Comparison of ENCODE assay signal across 9 mouse cellular contexts in the genomic region with DNA sequence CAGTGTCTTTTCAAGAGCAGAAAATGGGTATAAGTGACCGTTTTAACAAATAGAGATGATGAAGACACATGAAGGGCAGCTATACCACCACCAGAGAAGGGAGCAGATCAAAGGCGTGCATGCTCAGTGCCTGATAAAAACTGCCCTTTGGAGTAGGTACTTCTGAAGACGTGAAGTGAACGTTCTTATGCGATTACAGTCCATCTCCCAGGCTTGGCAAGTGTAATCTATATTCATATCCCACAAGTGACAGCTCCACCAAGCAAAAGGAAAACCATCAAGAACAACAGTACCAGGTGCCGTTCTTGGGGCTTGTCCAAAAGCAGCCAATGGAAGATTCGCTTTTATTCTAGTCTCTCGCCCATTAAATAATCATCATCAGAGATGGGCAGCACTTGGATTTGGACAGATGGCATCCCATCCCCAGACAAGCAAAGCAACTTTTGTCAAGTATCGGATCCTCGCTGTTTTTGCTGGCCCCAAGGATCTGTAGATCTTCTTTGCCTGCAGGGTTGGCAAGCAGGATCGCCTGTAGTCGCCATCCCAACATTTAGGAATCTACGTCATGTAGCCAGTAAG. TPM values are rescaled to one million over a fixed set of nuclear protein-coding genes. Genes with fewer than 3 reads are reported as not detected.
DNase-seq lines count a peak whose midpoint lies in the region; ATAC-seq and TF ChIP-seq lines count a peak whose summit lies in the region.
"Had no signal": no experiment of that assay in that cellular context is flagged by ENCODE, and none has a peak within 500 bp of the region (broad histone marks: within the 10 kb centered on the region; RNA-seq: fewer than 3 reads in every experiment).

No protein-coding gene starts in this region.

- 45% methylated on average over 13 of the region's 13 CpGs for WGBS in heart, embryonic 15.5 days
- WGBS in liver, embryonic 13.5 days (ENCODE audit: insufficient replicate concordance) = 56% methylated on average over 13 of the region's 13 CpGs
- WGBS in stomach, postnatal 0 days = 44% methylated on average over 13 of the region's 13 CpGs

- DNase-seq in layer of hippocampus, adult 2 months (ENCODE audit: low spot score in 2 of 2) = no peak
- DNase-seq in layer of hippocampus, postnatal 25 days (ENCODE audit: extremely low spot score in 1 of 2, low spot score in 1 of 2) = no peak
- peak; percentile 77 for DNase-seq in cerebellum, adult 9-10 months
- DNase-seq in liver, embryonic 13.5 days = no peak
- no peak for DNase-seq in stomach, postnatal 0 days (ENCODE audit: low spot score)
- DNase-seq in natural killer cell, adult 2 months (ENCODE audit: low spot score in 2 of 2) = no peak
- no peak for DNase-seq in gastrocnemius, postnatal 4 days (ENCODE audit: low spot score in 2 of 2)

- H3K9ac ChIP-seq in heart, embryonic 15.5 days = peak overlapping the region; percentile 93; the same call in 1 of the 2 replicates
- H3K9ac ChIP-seq in liver, embryonic 13.5 days = no peak overlapping the region
- 0 out of 2 replicates have a peak overlapping the region, but pooled peaks have one; percentile 35 for H3K9ac ChIP-seq in stomach, postnatal 0 days (ENCODE audit: low read length)

- no peak for TF ChIP-seq CTCF in layer of hippocampus, adult 2 months (conservative IDR thresholded peaks at IDR 0.05)
- TF ChIP-seq CTCF in stomach, postnatal 0 days (IDR thresholded peaks at IDR 0.05; ENCODE audit: low read depth) = no peak

- TF ChIP-seq EP300 in stomach, postnatal 0 days (optimal IDR thresholded peaks at IDR 0.05) = no peak

- H3K4me2 ChIP-seq in heart, embryonic 15.5 days = peak overlapping the region; percentile 84
- peak overlapping the region; percentile 93 for H3K4me2 ChIP-seq in liver, embryonic 13.5 days
- H3K4me2 ChIP-seq in stomach, postnatal 0 days (replicated peaks; ENCODE audit: low read depth) = peak overlapping the region; percentile 82

- peak overlapping the region; percentile 92 for H3K27ac ChIP-seq in layer of hippocampus, adult 2 months
- no peak overlapping the region for H3K27ac ChIP-seq in heart, embryonic 15.5 days
- H3K27ac ChIP-seq in liver, embryonic 13.5 days = no peak overlapping the region
- no peak overlapping the region for H3K27ac ChIP-seq in stomach, postnatal 0 days (replicated peaks)

- no peaks in the 10 kb centered on the region for H3K36me3 ChIP-seq in heart, embryonic 15.5 days
- H3K36me3 ChIP-seq in liver, embryonic 13.5 days = no peaks in the 10 kb centered on the region
- no peaks in the 10 kb centered on the region for H3K36me3 ChIP-seq in stomach, postnatal 0 days (ENCODE audit: control insufficient read depth, insufficient read depth, low read length)

- no peaks in the 10 kb centered on the region for H3K9me3 ChIP-seq in heart, embryonic 15.5 days (replicated peaks)
- H3K9me3 ChIP-seq in liver, embryonic 13.5 days (replicated peaks) = no peaks in the 10 kb centered on the region
- no peaks in the 10 kb centered on the region for H3K9me3 ChIP-seq in stomach, postnatal 0 days (ENCODE audit: control insufficient read depth, low read length)

- no peak for ATAC-seq in heart, embryonic 15.5 days (replicated peaks; ENCODE audit: insufficient number of reproducible peaks, insufficient read depth, low FRiP score, low read depth)
- ATAC-seq in liver, embryonic 13.5 days (ENCODE audit: low read depth) = no peak
- no peak for ATAC-seq in stomach, postnatal 0 days (ENCODE audit: low FRiP score, low TSS enrichment)

- H3K27me3 ChIP-seq in heart, embryonic 15.5 days = no peaks in the 10 kb centered on the region
- H3K27me3 ChIP-seq in liver, embryonic 13.5 days = peaks cover 50% of the 10 kb centered on the region
- H3K27me3 ChIP-seq in stomach, postnatal 0 days (ENCODE audit: control insufficient read depth, insufficient read depth, low read length) = no peaks in the 10 kb centered on the region

- H3K4me1 ChIP-seq in heart, embryonic 15.5 days (replicated peaks) = peaks cover 36% of the 10 kb centered on the region
- H3K4me1 ChIP-seq in liver, embryonic 13.5 days (replicated peaks) = peaks cover 25% of the 10 kb centered on the region
- peaks cover 10% of the 10 kb centered on the region for H3K4me1 ChIP-seq in stomach, postnatal 0 days (replicated peaks; ENCODE audit: control insufficient read depth, insufficient read depth)

- peak overlapping the region; percentile 98 for H3K4me3 ChIP-seq in layer of hippocampus, adult 2 months
- peak overlapping the region; percentile 80 for H3K4me3 ChIP-seq in heart, embryonic 15.5 days
- peak overlapping the region; percentile 76 for H3K4me3 ChIP-seq in liver, embryonic 13.5 days (replicated peaks)
- H3K4me3 ChIP-seq in stomach, postnatal 0 days (ENCODE audit: low read depth, low read length) = peak overlapping the region; percentile 88

RNA-seq across cellular contexts. Expression of a gene that starts 1.1 kb away (rescaled TPM):
- total RNA-seq in layer of hippocampus, adult 2 months (2021) = 100 to 1,000 TPM; 169 to 173 TPM
- total RNA-seq in layer of hippocampus, postnatal 25 days (2021) = 100 to 1,000 TPM; 149 to 153 TPM
- polyA plus RNA-seq in heart, embryonic 15.5 days (2015; fragmentation: Nextera tagmentation; extraction: Ambion mirVana) = 5.7 TPM in 2 replicates
- polyA plus RNA-seq in liver, embryonic 13.5 days (2015; fragmentation: Nextera tagmentation; extraction: Ambion mirVana) = 0.90 and 1.1 TPM in 2 replicates
- polyA plus RNA-seq in stomach, postnatal 0 days (2015; fragmentation: Nextera tagmentation; extraction: Ambion mirVana) = 2.3 and 2.4 TPM in 2 replicates
- 10 to 100 TPM; 33.8 to 37.3 TPM for total RNA-seq in gastrocnemius, postnatal 4 days (2021)

RNA-seq across cellular contexts. Expression of a gene that starts 51.3 kb away (rescaled TPM):
- total RNA-seq in layer of hippocampus, adult 2 months (2021) = not detected
- not detected for total RNA-seq in layer of hippocampus, postnatal 25 days (2021)
- not detected in 2 replicates for polyA plus RNA-seq in heart, embryonic 15.5 days (2015; fragmentation: Nextera tagmentation; extraction: Ambion mirVana)
- not detected in 2 replicates for polyA plus RNA-seq in liver, embryonic 13.5 days (2015; fragmentation: Nextera tagmentation; extraction: Ambion mirVana)
- polyA plus RNA-seq in stomach, postnatal 0 days (2015; fragmentation: Nextera tagmentation; extraction: Ambion mirVana) = 0.12 TPM in 1 of 2 replicates, not detected in the other
- not detected for total RNA-seq in gastrocnemius, postnatal 4 days (2021)
- total RNA-seq: hematopoietic stem cell, adult 5-6 weeks had no signal
